Mouse (Mus musculus): ENCODE measurements around the gene Avpr1b. TPM values are rescaled to one million over a fixed set of nuclear protein-coding genes. Genes with fewer than 3 reads are reported as not detected.

The Avpr1b gene
- total RNA-seq, 2 experiments from 2014 or later, result 0.21 to 0.37 TPM

Other genes with a start within 250 kb of the Avpr1b start
- 100 to 1,000 TPM; 116 to 117 TPM for gene Srgap2, start 71.9 kb upstream of the Avpr1b start, total RNA-seq (2021)
- 1 to 10 TPM in 1 of 2 experiments, under 1 TPM in 1; 0.95 to 1.8 TPM for gene Fam72a, start 71.3 kb upstream of the Avpr1b start, total RNA-seq (2021)
- gene Ctse, start 39.1 kb downstream of the Avpr1b start, total RNA-seq (2021), result not detected
- gene Rab7b, start 89.5 kb downstream of the Avpr1b start, total RNA-seq (2021), result 1 to 10 TPM; 3.8 to 4.1 TPM
- under 1 TPM; 0.26 to 0.30 TPM for gene Slc26a9, start 144.8 kb downstream of the Avpr1b start, total RNA-seq (2021)
- 1 to 10 TPM in 1 of 2 experiments, under 1 TPM in 1; 0.67 to 1.1 TPM for gene Pm20d1, start 198.1 kb downstream of the Avpr1b start, total RNA-seq (2021)
- gene Slc41a1, start 228.3 kb downstream of the Avpr1b start, total RNA-seq (2021), result 10 to 100 TPM; 69.0 to 70.9 TPM

Data from layer of hippocampus, postnatal 14 days (tissue).